Mouse (Mus musculus): ENCODE data around the gene Bfsp2.

Bfsp2 gene

DNA sequence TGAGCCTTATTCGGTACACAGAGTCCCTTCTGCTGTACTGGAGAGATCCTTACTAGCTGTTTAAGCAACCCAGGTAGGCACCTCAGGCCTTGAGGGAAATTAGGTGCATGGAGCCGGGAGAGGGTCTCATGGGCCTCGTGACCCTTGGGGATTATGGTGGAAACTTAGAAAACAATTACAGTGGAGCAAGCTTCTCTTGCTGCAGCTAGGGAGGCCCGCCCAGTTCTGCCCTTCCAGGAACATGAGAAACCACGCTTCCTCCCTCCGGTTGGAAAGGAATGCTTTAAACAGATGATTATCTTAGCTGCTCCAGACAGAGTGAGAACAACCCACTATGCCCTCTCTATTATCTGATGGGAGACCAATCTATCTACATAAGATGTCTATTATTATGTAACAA lies 97.2 kb downstream of the Bfsp2 start:
- no peak for DNase-seq (ENCODE audit: low read depth)

DNA sequence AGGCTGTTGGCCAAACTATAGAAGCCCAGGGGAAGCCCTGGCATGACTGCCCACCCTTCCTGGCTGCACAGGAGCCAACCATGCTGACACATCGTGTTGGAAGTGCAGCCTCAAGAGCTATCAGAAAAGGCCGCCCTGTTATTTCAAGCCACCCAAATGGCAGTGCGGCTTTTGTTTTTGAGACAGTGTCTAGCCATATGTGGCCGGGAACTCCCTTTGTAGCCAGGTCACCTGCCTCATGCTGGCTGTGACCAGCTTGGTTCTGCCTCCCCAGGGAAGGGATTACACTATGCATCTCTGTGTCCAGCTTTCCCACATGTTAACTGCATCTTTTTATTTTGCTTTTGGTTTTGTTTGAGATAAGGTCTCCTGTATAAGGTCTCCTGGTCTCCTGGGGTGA lies 99.7 kb downstream of the Bfsp2 start:
- no peak for DNase-seq (ENCODE audit: low read depth)

GRCm38 (mm10) chr9:103379199-103379598 lies 101.0 kb downstream of the Bfsp2 start:
- DNase-seq (ENCODE audit: low read depth): no peak

DNA sequence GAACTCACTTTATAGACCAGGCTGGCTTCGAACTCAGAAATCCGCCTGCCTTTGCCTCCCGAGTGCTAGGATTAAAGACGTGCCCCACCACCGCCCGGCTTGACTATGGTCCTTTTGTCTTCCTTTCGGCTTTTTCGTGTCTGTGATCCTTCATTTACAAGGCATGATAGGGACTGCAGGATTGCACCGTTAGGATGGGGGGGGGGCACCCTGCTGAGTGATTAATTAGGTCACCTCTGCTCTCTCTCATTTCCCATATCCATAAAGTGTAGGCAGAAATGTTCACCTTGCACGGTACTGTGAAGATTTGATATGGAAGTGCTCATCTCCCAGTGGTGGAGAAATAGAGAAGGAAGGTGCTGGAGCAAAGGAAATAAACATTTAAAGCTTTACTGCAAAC lies 101.5 kb downstream of the Bfsp2 start:
- DNase-seq (ENCODE audit: low read depth): no peak

DNA sequence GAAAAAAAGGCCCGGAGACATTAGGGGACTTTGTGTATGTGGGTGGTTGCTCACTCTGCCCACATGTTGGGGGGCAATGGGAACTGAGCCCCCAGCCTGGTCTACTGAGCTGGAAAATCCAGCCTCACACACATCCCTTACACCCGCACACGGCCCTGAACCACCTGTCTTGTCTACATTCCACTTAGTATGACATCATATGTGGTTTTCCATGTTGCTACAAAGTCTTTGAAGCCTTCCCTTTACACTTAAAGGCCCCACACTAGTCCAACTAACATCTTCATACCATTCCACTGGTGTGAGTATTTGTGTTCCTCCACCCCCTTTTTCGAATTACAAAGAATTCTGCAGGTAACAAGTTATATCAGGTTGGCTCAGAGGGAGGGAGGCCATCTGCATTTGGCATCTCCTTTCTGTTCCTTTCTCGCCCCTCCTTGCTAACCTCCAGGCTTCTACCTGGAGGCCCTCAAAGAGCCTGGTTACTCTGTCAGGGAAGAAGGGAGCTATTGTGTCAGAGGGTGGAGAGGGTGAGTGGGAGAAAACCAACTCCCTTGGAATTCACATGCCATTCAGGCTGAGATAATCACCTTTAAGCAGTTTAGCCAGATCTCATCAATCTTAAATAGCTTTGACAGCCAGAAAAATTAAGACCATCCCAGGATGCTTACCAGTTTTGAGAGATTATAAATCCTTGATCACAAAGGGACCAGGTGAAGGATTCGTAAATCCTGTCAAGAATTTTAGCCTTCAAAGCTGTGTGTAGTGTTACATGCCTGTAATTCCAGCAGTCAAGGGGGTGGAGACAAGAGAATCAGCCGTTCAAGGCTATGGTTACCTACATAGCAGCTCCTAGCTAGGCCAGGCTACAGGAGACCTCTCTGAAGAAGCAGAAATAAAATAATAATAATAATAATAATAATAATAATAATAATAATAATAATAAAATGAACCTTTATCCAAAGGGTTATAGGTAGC lies 103.6 kb downstream of the Bfsp2 start:
- DNase-seq (ENCODE audit: low read depth): no peak
